Mouse (Mus musculus) left cerebral cortex, postnatal 25 days (tissue): Measurements from ENCODE around the gene Fam216a. TPM values are rescaled to one million over a fixed set of nuclear protein-coding genes. Genes with fewer than 3 reads are reported as not detected.

Experiments
- DNase-seq, 2 experiments: peaks; one replicate each; pipeline ENCODE4 v3.0.0; 2022; ENCODE audit warnings: low spot score in 2 of 2, mixed read lengths in 1 of 2
- intact Hi-C: fragments of 180-260 bp; cut with DNase I; formaldehyde crosslinking; loops from one replicate; pipeline ENCODE4 v1.15.1; 2025
- total RNA-seq, 2 experiments: library from RNA; stranded (reverse); gene quantifications; 2 replicates each; pipeline ENCODE4 v1.2.3; 2021

The Fam216a gene
- total RNA-seq, 2 experiments from 2014 or later: 68.4 to 73.7 TPM

DNA sequence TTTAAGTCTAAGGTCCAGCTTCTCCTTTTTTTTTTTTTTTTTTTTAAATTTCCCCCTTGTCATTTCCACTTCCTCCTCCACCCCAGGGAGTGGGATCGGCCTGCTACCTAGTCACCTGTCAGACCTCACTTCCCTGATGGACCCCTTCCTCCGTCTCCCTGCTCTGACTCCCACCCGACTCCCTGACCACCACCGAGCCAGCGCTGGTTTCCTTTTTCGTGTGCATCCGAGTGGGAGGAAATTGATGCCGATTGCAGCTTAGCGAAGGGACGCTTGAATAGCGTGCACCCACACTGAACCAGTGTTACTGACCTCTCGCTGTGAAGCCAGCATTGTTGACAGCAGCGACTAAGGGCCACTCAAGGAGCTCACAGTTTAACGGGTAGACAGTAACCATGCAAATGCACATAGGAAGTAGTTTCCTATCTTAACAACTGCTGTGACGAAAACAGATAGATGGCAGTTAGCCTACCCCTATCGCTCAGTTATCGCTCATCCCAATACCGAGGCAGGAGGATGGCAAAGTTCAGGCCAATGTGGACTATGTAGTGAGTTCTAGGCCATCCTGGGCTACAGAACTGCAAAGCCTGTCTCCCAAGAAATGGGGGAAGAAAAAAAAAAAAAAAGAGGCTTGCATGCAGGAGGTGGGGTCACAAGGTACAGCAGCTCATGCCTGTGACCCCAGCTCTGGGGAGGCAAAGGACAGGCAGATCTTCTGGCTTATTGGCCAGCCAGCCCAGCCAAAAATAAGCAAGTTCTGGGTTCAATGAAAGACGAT is 20.3 kb upstream of the Fam216a start:
- intact Hi-C loops: loop anchor here (5.0 kb wide), 3 partner anchors 130 to 280 kb away; partner anchors contain the start of gene Tctn1

DNA sequence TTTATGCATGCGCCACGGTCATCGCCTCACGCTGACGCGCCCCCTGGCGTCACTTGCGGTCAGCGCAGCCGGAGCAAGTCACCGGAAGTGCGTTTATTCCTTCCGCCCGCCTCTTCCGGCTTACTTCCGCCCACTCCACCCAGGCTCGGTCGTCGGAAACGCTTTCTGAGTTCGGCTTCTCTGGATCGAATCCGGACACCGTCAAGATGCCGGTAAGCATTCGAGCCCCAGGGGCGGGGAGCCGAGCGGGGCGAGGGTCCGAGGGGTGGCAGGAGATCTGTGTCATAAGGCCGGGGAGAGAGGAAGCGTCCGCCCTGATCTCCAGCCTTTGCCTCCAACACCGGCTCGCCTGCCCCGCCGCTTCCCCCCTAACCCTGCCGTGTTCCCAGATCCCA is 19.6 kb upstream of the Fam216a start, which contains the start of gene Arpc3:
Gene Arpc3 (plus strand): TSS at position 93 of the 395 bp plus-strand sequence.
- intact Hi-C loops: loop anchor here (5.0 kb wide), 3 partner anchors 129 to 279 kb away; partner anchors contain the start of gene Tctn1
- peak; percentile 92 to 94 for DNase-seq

More for the DNA sequence above, 20.3 kb upstream of the Fam216a start:
- DNase-seq: peak in 1 of 2 experiments; percentile 37

- DNase-seq: no peak
- intact Hi-C loops: loop anchor here (5.0 kb wide), 3 partner anchors 129 to 279 kb away; partner anchors contain the start of gene Tctn1
These were observed 19.1 kb upstream of the Fam216a start for GRCm38 (mm10) chr5:122391178-122391785.

DNA sequence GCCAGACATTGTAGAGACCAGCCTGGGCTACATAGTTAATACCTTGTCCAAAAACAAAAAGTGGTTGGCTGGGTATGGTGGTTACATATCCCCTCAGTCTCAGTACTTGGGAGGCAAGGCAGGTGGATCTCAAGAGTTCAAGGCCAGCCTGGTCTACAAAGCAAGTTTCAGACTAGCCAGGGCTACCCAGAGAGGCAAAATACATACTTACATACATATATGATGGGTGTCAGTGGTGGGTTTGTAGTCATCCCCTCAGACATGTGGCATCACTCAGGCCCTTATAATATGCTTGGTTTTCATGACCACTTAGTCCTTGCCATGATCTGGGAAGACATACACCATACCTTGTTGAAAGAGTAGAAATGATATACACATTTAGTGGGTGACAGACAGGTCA is 18.5 kb upstream of the Fam216a start:
- intact Hi-C loops: loop anchor here (5.0 kb wide), 3 partner anchors 128 to 278 kb away; partner anchors contain the start of gene Tctn1
- DNase-seq: no peak

DNA sequence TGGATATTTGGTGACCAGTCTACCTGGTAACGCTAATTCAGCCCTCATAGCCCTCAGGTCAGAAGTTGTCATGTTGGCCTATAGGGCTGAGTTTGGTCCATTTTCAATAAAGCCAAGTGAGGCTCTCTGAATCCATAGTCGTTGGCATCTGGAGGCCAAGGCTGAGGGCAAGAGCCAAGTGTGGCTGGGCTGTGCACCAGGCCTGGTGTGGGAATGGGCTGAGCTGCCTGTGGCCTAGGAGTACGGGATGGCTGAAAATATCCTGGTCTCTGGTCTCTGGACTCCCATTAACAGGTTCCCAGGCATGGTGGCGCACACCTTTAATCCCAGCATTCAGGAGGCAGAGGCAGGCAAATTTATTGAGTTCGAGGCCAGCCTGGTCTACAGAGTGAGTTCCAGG is 17.8 kb upstream of the Fam216a start:
- intact Hi-C loops: loop anchor here (5.0 kb wide), 3 partner anchors 128 to 278 kb away; partner anchors contain the start of gene Tctn1
- no peak for DNase-seq

DNA sequence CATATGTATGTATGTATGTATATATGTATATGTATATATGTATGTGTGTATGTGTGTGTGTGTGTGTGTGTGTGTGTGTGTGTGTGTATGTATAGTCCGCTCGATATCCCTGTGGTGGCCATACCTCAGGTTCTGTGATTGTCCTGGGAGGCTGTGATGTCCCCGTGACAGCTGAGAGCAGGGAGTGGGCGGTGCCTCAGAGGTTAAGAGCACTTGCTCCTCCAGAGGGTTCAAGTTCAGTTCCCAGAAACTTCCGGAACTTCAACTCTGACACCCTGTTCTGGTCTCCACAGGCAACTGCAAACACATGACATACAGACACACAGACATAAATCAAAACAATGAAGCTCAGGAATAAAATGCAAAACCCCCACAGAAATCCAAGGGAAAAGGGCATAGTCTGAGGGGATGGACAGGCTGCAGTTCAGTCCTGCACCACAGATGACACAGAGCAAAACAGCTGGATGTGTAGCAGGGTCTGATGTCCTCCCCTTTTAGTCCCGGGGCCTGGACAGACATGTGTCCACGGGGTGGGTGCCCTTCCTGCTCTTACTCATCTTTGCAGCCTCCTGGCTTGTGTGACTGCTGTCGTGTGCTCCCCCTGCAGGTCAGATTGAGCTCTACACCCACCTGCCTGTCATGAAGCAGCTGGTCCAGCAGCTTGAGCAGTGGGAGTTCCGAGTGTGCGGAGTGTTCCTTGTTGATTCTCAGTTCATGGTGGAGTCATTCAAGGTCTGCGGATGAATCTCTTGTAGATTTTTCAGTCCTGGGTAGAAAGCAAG is 7.4 kb upstream of the Fam216a start:
- intact Hi-C loops: no loop called here

DNA sequence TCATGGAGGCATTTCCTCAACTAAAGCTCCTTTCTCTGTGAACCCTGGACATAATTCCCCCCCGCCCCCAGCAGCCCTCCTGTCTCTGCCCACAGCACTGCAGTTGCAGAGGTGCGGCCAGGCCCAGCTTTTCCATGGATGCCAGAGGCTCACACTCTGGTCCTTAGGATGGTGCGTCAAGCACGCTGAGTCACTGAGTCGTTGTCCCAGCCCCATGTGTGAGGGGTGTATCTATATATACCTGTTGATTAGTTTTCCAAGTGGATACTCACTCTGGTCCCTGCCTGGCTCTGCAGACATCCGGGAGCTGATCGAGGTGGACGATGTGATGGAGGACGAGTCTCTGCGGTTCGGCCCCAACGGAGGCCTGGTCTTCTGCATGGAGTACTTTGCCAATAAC is 6.0 kb upstream of the Fam216a start:
- intact Hi-C loops: no loop called here
- no peak for DNase-seq

More for the DNA sequence above, 7.4 kb upstream of the Fam216a start:
- DNase-seq: peak; percentile 77 to 88

- intact Hi-C loops: no loop called here
These were observed 5.1 kb upstream of the Fam216a start for GRCm38 (mm10) chr5:122377101-122377833.

DNA sequence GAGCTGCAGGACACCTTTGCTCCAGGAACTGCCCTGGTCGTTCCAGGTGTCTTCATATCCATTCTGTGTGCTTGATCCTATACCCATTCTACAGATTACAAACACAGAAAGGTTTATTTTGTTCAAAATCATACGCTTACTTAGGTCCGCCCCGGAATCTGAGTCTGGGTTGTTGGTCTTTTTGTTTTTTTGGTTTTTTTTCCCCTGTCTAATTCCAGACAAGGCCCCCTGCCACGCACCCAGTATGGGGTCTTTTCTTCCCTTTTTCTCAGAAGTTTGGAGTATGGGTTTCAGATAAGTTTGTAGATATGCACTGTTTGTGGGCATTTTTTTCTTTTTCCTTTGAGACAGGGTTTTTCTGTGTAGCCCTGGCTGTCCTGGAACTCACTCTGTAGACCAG is 714 bp upstream of the Fam216a start:
- intact Hi-C loops: loop anchor here (1.0 kb wide), 1 partner anchor 19 kb away; the partner anchor contains the start of genes Rad9b and Vps29
- no peak for DNase-seq

More at GRCm38 (mm10) chr5:122377101-122377833, 5.1 kb upstream of the Fam216a start:
- DNase-seq: no peak

DNA sequence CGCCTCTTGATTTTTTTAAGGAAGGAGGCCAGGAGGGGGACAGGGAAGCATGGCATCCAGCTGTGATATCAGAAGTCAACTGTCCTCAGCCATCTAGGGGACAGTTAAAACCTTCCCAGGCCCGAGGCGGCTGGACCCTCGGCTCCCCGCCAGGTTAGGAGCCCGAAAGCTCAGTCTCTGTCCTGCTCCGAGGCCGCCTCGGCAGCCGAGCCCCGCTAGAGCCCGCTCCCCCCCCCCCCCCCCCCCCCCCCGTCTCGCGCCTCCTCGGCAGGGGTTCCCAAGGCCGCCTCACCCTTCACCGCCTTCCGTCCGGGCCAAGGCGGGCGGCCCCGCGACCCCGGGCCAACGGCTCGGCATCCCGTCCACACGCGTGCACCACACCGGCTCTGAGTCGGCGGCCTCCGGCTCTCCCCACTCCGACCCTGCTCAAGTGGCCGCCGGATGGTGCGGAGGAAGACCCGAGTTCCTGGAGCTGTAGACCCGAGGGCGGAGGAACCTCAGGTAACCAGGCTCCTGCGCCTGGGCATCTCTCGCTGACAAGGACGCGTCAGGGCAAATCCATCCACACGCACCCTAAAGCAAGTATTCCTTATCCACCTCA is 473 bp downstream of the Fam216a start, which contains the start of gene Gpn3:
Gene Gpn3 (plus strand): TSS at position 286 of the 601 bp plus-strand sequence.
- no peak for DNase-seq
- intact Hi-C loops: loop anchor here (1.0 kb wide), 1 partner anchor 17 kb away; the partner anchor contains the start of genes Rad9b and Vps29

- DNase-seq: no peak
- intact Hi-C loops: loop anchor here (1.0 to 5.0 kb wide), 2 partner anchors 18 to 37 kb away; partner anchors contain the start of gene Fam216a
These were observed 17.6 kb downstream of the Fam216a start for GRCm38 (mm10) chr5:122354492-122355067.

GRCm38 (mm10) chr5:122353807-122354491 is 18.2 kb downstream of the Fam216a start, which contains the start of the genes Rad9b and Vps29:
Gene Rad9b (minus strand): TSS chr5:122354233.
Gene Vps29 (plus strand): TSS chr5:122354369.
- intact Hi-C loops: loop anchor here (1.0 to 5.0 kb wide), 2 partner anchors 18 to 37 kb away; partner anchors contain the start of gene Fam216a
- DNase-seq: peak; percentile 96 to 98

GRCm38 (mm10) chr5:122345777-122346176 is 26.4 kb downstream of the Fam216a start:
- intact Hi-C loops: loop anchor here (2.0 kb wide), 1 partner anchor 217 kb away; no protein-coding TSS in a partner anchor
- DNase-seq: no peak

- intact Hi-C loops: loop anchor here (1.0 to 2.0 kb wide), 2 partner anchors 76 to 215 kb away; no protein-coding TSS in a partner anchor
- DNase-seq: peak; percentile 61 to 79
These were observed 27.9 kb downstream of the Fam216a start for GRCm38 (mm10) chr5:122344260-122344659.

DNA sequence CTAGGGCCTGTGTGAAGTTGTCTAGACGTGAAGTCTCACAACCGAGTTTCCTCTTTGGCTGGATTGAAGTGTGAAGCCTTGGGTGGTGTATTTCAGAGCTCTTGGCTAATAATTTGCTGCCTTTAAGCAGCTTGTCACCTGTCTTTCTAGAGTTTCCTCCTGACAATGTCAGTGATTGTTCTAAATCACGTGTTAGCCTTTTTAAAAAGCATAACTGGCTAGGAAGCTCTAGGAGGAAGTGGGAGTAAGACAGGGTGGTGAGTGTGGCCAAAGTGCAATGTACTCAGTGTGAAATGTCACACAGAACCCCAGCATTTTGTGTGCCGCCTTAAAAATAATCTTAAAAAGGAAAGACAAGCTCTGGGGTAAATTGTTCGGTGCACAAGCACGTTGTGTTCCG is 28.4 kb downstream of the Fam216a start:
- no peak for DNase-seq
- intact Hi-C loops: loop anchor here (1.0 to 2.0 kb wide), 2 partner anchors 75 to 215 kb away; no protein-coding TSS in a partner anchor

DNA sequence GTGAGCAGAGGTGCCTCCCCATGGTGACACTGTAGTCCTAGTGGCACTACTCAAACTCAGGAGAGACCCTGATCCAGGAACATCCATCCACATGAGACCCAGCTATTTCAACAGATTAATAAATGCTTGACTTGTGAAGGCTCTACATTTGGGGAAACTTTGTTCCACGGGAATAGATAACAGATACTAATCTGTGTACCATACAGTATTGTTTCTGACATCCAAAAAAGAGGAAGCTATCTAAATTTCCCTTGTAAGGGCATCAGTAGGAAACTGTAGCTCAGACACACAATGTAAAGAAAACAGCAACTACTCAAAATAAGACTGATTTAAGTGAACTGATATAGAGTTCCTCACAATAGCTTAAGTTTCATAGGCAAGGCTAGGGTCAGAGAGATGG is 29.3 kb downstream of the Fam216a start:
- DNase-seq: no peak
- intact Hi-C loops: no loop called here
